Mouse (Mus musculus): Measurements from ENCODE around the gene Sart1.
"Not testable (repeated sequence)": the region's sequence is repeated elsewhere in the genome, so short reads cannot be mapped to it uniquely, and the experiment has no call there.

GRCm38 (mm10) chr19:5349502-5349873, 39.0 kb downstream of the Sart1 start, which contains the start of gene Cst6:
- not testable (repeated sequence) for TF ChIP-seq EP300, CTCF (IDR thresholded peaks at IDR 0.05; ENCODE audit: low read depth)
